9 mouse cellular contexts compared by ENCODE assay signal in the genomic region with DNA sequence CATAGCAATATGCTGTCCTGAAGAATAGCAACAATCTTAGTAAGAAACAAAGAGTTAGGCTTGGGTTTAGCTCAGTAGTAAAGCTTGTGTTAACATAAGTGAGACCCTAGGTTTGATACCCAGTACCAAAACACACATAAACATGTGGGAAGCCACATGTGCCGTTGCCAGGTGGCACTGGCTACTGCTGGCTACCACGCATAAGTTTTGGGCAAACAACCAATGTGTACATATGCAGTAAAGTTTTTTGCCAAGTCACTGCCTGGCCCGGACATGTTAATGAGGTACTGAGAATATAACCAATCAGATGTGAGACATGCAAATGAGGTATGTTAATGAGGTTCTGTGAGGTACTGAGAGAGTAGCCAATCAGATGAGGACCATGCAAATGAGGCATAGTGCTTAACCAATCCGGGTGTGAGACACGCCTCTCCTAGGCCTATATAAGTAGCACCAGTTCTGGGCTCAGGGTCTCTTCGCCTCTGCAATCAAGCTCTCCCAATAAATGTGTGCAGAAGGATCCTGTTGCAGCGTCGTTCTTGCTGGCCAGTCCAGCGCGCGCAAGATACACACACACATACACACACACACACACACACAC. TPM values are rescaled to one million over a fixed set of nuclear protein-coding genes. Genes with fewer than 3 reads are reported as not detected.
A peak's percentile ranks its signal among the peaks of the same experiment; 100 is the strongest.
DNase-seq lines count a peak whose midpoint lies in the region; ATAC-seq and TF ChIP-seq lines count a peak whose summit lies in the region.
"Not testable (repeated sequence)": the region's sequence is repeated elsewhere in the genome, so short reads cannot be mapped to it uniquely, and the experiment has no call there.
"Had no signal": no experiment of that assay in that cellular context is flagged by ENCODE, and none has a peak within 500 bp of the region (broad histone marks: within the 10 kb centered on the region; RNA-seq: fewer than 3 reads in every experiment).

No protein-coding gene starts in this region.

- H3K27ac ChIP-seq in ES-Bruce4 (ENCODE audit: insufficient read depth, low read length) (peak overlapping the region; percentile 20; the same call in 1 of the 2 replicates), ES-E14 (ENCODE audit: insufficient read depth, low read depth, low read length, poor library complexity, severe bottlenecking) (peak overlapping the region; percentile 88; the same call in 1 of the 2 replicates), MEL (ENCODE audit: control insufficient read depth, low read depth, low read length) (peak overlapping the region; percentile 0; the same call in 1 of the 2 replicates)
- H3K27ac ChIP-seq in liver, embryonic 12.5 days, result peak overlapping the region; percentile 60; the same call in 1 of the 2 replicates

- H3K79me2 ChIP-seq in MEL (ENCODE audit: control insufficient read depth, insufficient read depth, low read length, poor library complexity), result peaks cover 27% of the 10 kb centered on the region

- not testable (repeated sequence) for TF ChIP-seq RAD21 in MEL (IDR thresholded peaks at IDR 0.05; ENCODE audit: low read depth, low read length)

- not testable (repeated sequence) for TF ChIP-seq POLR2A in ES-Bruce4 (IDR thresholded peaks at IDR 0.05; ENCODE audit: insufficient read depth, low read length); MEL (IDR thresholded peaks at IDR 0.05; ENCODE audit: control insufficient read depth in 1 of 2, insufficient read depth in 1 of 2, low read depth in 1 of 2, low read length in 2 of 2, poor library complexity in 1 of 2)

- not testable (repeated sequence) for TF ChIP-seq EP300 in ES-Bruce4 (IDR thresholded peaks at IDR 0.05; ENCODE audit: insufficient read depth, low read depth, low read length); MEL (IDR thresholded peaks at IDR 0.05; ENCODE audit: low read depth in 1 of 2, low read length in 2 of 2)

- DNase-seq in ES-CJ7 (ENCODE audit: low read depth, low spot score) (peak; percentile 34), MEL (ENCODE audit: low read depth, low spot score) (peak; percentile 46), R1 (ENCODE audit: low read depth, low spot score) (peak; percentile 62), ZHBTc4 (ENCODE audit: low read depth, low spot score) (peak; percentile 39)
- DNase-seq in ES-E14 (ENCODE audit: low read depth, low spot score), result not testable (repeated sequence)
- DNase-seq in heart, adult 11 months, result peak; percentile 86

- in situ Hi-C loops in ES-E14 (cut with MboI; ENCODE audit: low sequenced_read_pairs in 2 of 2, unreplicated experiment in 2 of 2), result not testable (repeated sequence)

- not testable (repeated sequence) for H3K9me3 ChIP-seq in ES-Bruce4 (replicated peaks; ENCODE audit: control insufficient read depth, insufficient read depth, low read length, poor library complexity, severe bottlenecking); ES-E14 (ENCODE audit: control insufficient read depth, insufficient read depth, low read depth, low read length); MEL (replicated peaks; ENCODE audit: insufficient read depth, low read length); liver, embryonic 12.5 days (replicated peaks)

- not testable (repeated sequence) for H3K9ac ChIP-seq in ES-Bruce4 (ENCODE audit: low read depth, poor library complexity, severe bottlenecking); ES-E14 (ENCODE audit: insufficient read depth, low read depth, low read length, poor library complexity, severe bottlenecking); MEL (ENCODE audit: control insufficient read depth, low read depth, low read length, poor library complexity, severe bottlenecking); liver, embryonic 12.5 days

- not testable (repeated sequence) for H3K4me3 ChIP-seq in ES-Bruce4 (ENCODE audit: low read depth, low read length); ES-E14 (ENCODE audit: insufficient read depth in 1 of 2, low read depth in 1 of 2, low read length in 2 of 2, poor library complexity in 1 of 2, severe bottlenecking in 1 of 2); MEL (ENCODE audit: control insufficient read depth in 1 of 2, insufficient read depth in 1 of 2, low read depth in 2 of 2, low read length in 2 of 2); liver, embryonic 12.5 days

- H3K4me2 ChIP-seq in liver, embryonic 12.5 days, result not testable (repeated sequence)

- not testable (repeated sequence) for TF ChIP-seq CTCF in ES-Bruce4 (IDR thresholded peaks at IDR 0.05; ENCODE audit: low read depth, low read length); MEL (IDR thresholded peaks at IDR 0.05 in 2 of 3, conservative IDR thresholded peaks at IDR 0.05 in 1 of 3; ENCODE audit: control insufficient read depth in 1 of 3, insufficient read depth in 1 of 3, low read depth in 2 of 3, low read length in 3 of 3, poor library complexity in 1 of 3, severe bottlenecking in 1 of 3)

- not testable (repeated sequence) for H3K4me1 ChIP-seq in ES-Bruce4 (ENCODE audit: control insufficient read depth, insufficient read depth, low read length); ES-E14 (ENCODE audit: control insufficient read depth in 2 of 2, insufficient read depth in 2 of 2, low read length in 2 of 2, poor library complexity in 1 of 2); MEL (ENCODE audit: control insufficient read depth in 1 of 2, insufficient read depth in 2 of 2, low read length in 2 of 2)
- H3K4me1 ChIP-seq in liver, embryonic 12.5 days, result peaks cover 26% of the 10 kb centered on the region

- ATAC-seq in liver, embryonic 12.5 days, result not testable (repeated sequence)

- H3K27me3 ChIP-seq in ES-Bruce4 (ENCODE audit: control insufficient read depth, insufficient read depth, low read length, poor library complexity, severe bottlenecking); MEL (ENCODE audit: control insufficient read depth in 1 of 2, insufficient read depth in 2 of 2, low read length in 2 of 2); liver, embryonic 12.5 days (replicated peaks): not testable (repeated sequence)

- 87% methylated on average over 11 of the region's 11 CpGs for WGBS in liver, embryonic 12.5 days (ENCODE audit: insufficient replicate concordance)

- H3K36me3 ChIP-seq in ES-Bruce4 (ENCODE audit: control insufficient read depth, insufficient read depth, low read length, poor library complexity, severe bottlenecking); ES-E14 (ENCODE audit: control insufficient read depth, insufficient read depth, low read length, poor library complexity, severe bottlenecking); liver, embryonic 12.5 days: not testable (repeated sequence)
- H3K36me3 ChIP-seq in MEL (ENCODE audit: control insufficient read depth in 1 of 2, insufficient read depth in 2 of 2, low read length in 2 of 2), result peaks cover 0 to 14% of the 10 kb centered on the region in 2 experiments; a peak in 3 of 4 replicates

TF ChIP-seq in ES-E14, 5 proteins besides CTCF, POLR2A, EP300 and RAD21:
- peak; percentile 52 for TF ChIP-seq MAFK (IDR thresholded peaks at IDR 0.05; ENCODE audit: insufficient read depth, low read depth, low read length)

TF ChIP-seq in MEL, 35 proteins besides CTCF, POLR2A, EP300 and RAD21:
- peak; percentile 85 for TF ChIP-seq TBP (IDR thresholded peaks at IDR 0.05; ENCODE audit: low read depth, low read length)

RNA-seq across cellular contexts. Expression of a gene that starts 1.6 kb away (rescaled TPM):
- polyA plus RNA-seq in ES-Bruce4 (2011; ENCODE audit: insufficient read depth, insufficient read length, low read depth, missing spikeins) (42.2 and 42.4 TPM in 2 replicates), MEL (2012; ENCODE audit: insufficient read depth in 1 of 2, insufficient read length in 2 of 2, low read depth in 1 of 2, low replicate concordance in 2 of 2, missing spikeins in 1 of 2) (10 to 100 TPM; 50.5 to 74.5 TPM)
- total RNA-seq in ES-E14 (2012; rRNA removed) (40.7 and 50.1 TPM in 2 replicates), MEL (2012; rRNA removed) (46.1 and 55.1 TPM in 2 replicates)
- polyA plus RNA-seq in liver, embryonic 12.5 days (2016; fragmentation: Nextera tagmentation; extraction: Ambion mirVana), result 32.5 and 33.3 TPM in 2 replicates

RNA-seq across cellular contexts. Expression of a gene that starts 53.4 kb away (rescaled TPM):
- polyA plus RNA-seq in ES-Bruce4 (2011; ENCODE audit: insufficient read depth, insufficient read length, low read depth, missing spikeins) (12.3 and 13.7 TPM in 2 replicates), MEL (2012; ENCODE audit: insufficient read depth in 1 of 2, insufficient read length in 2 of 2, low read depth in 1 of 2, low replicate concordance in 2 of 2, missing spikeins in 1 of 2) (not detected)
- total RNA-seq in ES-E14 (2012; rRNA removed) (3.8 and 4.7 TPM in 2 replicates), MEL (2012; rRNA removed) (not detected in 2 replicates)
- 13.2 and 14.4 TPM in 2 replicates for polyA plus RNA-seq in liver, embryonic 12.5 days (2016; fragmentation: Nextera tagmentation; extraction: Ambion mirVana)
- polyA plus RNA-seq: G1E had no signal

Comparison
In these comparisons a context has a peak if more than half of its experiments do, and no peak if none do; other contexts are left out.
1. H3K27ac ChIP-seq: peak in every context shown above with its lines; median percentile 88 in ES-E14; 60 in liver, embryonic 12.5 days; 20 in ES-Bruce4; 0 in MEL.
2. RNA of a gene that starts 53.4 kb away (polyA plus RNA-seq): 12.3 to 13.7 TPM in ES-Bruce4 and 13.2 to 14.4 TPM in liver, embryonic 12.5 days; not detected in MEL; every median in the first group is over 10 times any median in the second.